Mouse (Mus musculus) ES-E14 (cell line): ENCODE results near the gene Gm9844.

Source experiments
- CHD2 ChIP-seq: IDR thresholded peaks from 2 replicates; pipeline ENCODE4 v1.6.1; 2014; ENCODE audit warnings: mild to moderate bottlenecking, low read depth, low read length, inconsistent platforms
- HCFC1 ChIP-seq: IDR thresholded peaks from 2 replicates; pipeline ENCODE4 v1.6.1; 2012; ENCODE audit warnings: low read length, inconsistent platforms, borderline replicate concordance; ENCODE audit not compliant: insufficient read depth
- ZC3H11A ChIP-seq: IDR thresholded peaks from 2 replicates; pipeline ENCODE4 v1.6.1; 2012; ENCODE audit warnings: low read depth, mild to moderate bottlenecking, inconsistent platforms, low read length, borderline replicate concordance
- ZNF384 ChIP-seq: IDR thresholded peaks from 2 replicates; pipeline ENCODE4 v1.6.1; 2012; ENCODE audit warnings: low read depth, low read length, inconsistent platforms

- no peak for TF ChIP-seq ZNF384
- TF ChIP-seq HCFC1 = no peak
- no peak for TF ChIP-seq CHD2
- TF ChIP-seq ZC3H11A = no peak
Observed at GRCm38 (mm10) chr7:24885468-24886307, 23.7 kb downstream of the Gm9844 start.
